Mouse (Mus musculus) CH12.LX (cell line): ENCODE data around the gene Esd. TPM values are rescaled to one million over a fixed set of nuclear protein-coding genes. Genes with fewer than 3 reads are reported as not detected.

Experiments used
- DNase-seq: peaks from one replicate; pipeline ENCODE4 v3.0.0-alpha.2; 2013; ENCODE audit errors: extremely low read depth
- H3K27ac ChIP-seq: 2 replicates; pipeline ENCODE4 v1.5.1; 2012; ENCODE audit warnings: low read depth, mild to moderate bottlenecking, control low read depth, moderate library complexity; ENCODE audit not compliant: insufficient read depth
- H3K27me3 ChIP-seq: replicated peaks from 2 replicates; pipeline ENCODE3; 2012; ENCODE audit warnings: inconsistent platforms
- H3K36me3 ChIP-seq, 2 experiments: replicated peaks in 1 of 2; 2 replicates each; pipeline versions ENCODE3 to v1.6.1; 2012; ENCODE audit warnings: inconsistent platforms in 1 of 2, low read length in 1 of 2, mild to moderate bottlenecking in 1 of 2, mixed read lengths in 1 of 2, moderate library complexity in 1 of 2; ENCODE audit not compliant: control insufficient read depth in 1 of 2, insufficient read depth in 1 of 2
- H3K4me1 ChIP-seq, 2 experiments: 2 replicates each; pipeline ENCODE4 v1.6.1; 2012; ENCODE audit warnings: inconsistent platforms in 1 of 2, moderate library complexity in 1 of 2; ENCODE audit not compliant: insufficient read depth in 2 of 2, control insufficient read depth in 1 of 2
- H3K4me2 ChIP-seq: 2 replicates; pipeline ENCODE4 v1.6.1; 2012; ENCODE audit warnings: low read depth, mild to moderate bottlenecking, control low read depth; ENCODE audit not compliant: poor library complexity, insufficient read depth, severe bottlenecking
- H3K4me3 ChIP-seq, 3 experiments: fragments of 150-350 bp in 1 of 3; sonication (generic) in 1 of 3; replicated peaks in 1 of 3; 2 replicates each; pipeline versions ENCODE3 to v1.5.1; 2011 to 2012; ENCODE audit warnings: low read depth in 2 of 3, low read length in 2 of 3, mild to moderate bottlenecking in 2 of 3, moderate library complexity in 2 of 3, control low read depth in 1 of 3, improper control_type of control experiment in 1 of 3, inconsistent platforms in 1 of 3, mixed read lengths in 1 of 3; ENCODE audit not compliant: poor library complexity in 1 of 3
- H3K79me2 ChIP-seq: replicated peaks from 2 replicates; pipeline ENCODE4 v1.6.1; 2012; ENCODE audit warnings: mild to moderate bottlenecking, moderate library complexity; ENCODE audit not compliant: control insufficient read depth, poor library complexity, insufficient read depth, severe bottlenecking; ENCODE audit errors: extremely low read depth
- H3K9ac ChIP-seq: 2 replicates; pipeline ENCODE4 v1.6.1; 2012; ENCODE audit warnings: low read depth, mild to moderate bottlenecking, control low read depth, moderate library complexity; ENCODE audit not compliant: insufficient read depth
- H3K9me3 ChIP-seq: replicated peaks from 2 replicates; pipeline ENCODE3; 2012; ENCODE audit warnings: low read length, inconsistent platforms, mixed read lengths
- BHLHE40 ChIP-seq: IDR thresholded peaks from 2 replicates; pipeline ENCODE4 v1.6.1; 2011; ENCODE audit warnings: mild to moderate bottlenecking, low read depth, low read length, improper control_type of control experiment
- CHD2 ChIP-seq: IDR thresholded peaks from 2 replicates; pipeline ENCODE4 v1.6.1; 2011; ENCODE audit warnings: low read length, improper control_type of control experiment
- CTCF ChIP-seq, 2 experiments: IDR thresholded peaks in 1 of 2; conservative IDR thresholded peaks in 1 of 2; 2 replicates each; pipeline ENCODE4 v1.5.1; 2011 to 2012; ENCODE audit warnings: low read depth in 2 of 2, low read length in 2 of 2, improper control_type of control experiment in 1 of 2, inconsistent platforms in 1 of 2, mild to moderate bottlenecking in 1 of 2, moderate library complexity in 1 of 2
- ELF1 ChIP-seq: IDR thresholded peaks from 2 replicates; pipeline ENCODE4 v1.6.1; 2014; ENCODE audit warnings: low read depth, mild to moderate bottlenecking, inconsistent platforms, low read length, improper control_type of control experiment
- EP300 ChIP-seq: IDR thresholded peaks from 2 replicates; pipeline ENCODE4 v1.6.1; 2011; ENCODE audit warnings: low read length, improper control_type of control experiment
- GABPA ChIP-seq: IDR thresholded peaks from 2 replicates; pipeline ENCODE4 v1.6.1; 2012; ENCODE audit warnings: low read depth, low read length, improper control_type of control experiment, inconsistent platforms; ENCODE audit not compliant: insufficient replicate concordance
- HCFC1 ChIP-seq: IDR thresholded peaks from 2 replicates; pipeline ENCODE4 v1.6.1; 2012; ENCODE audit warnings: low read depth, mild to moderate bottlenecking, inconsistent platforms, low read length, improper control_type of control experiment
- MAFK ChIP-seq: IDR thresholded peaks from 2 replicates; pipeline ENCODE4 v1.6.1; 2011; ENCODE audit warnings: low read length, improper control_type of control experiment; ENCODE audit not compliant: insufficient replicate concordance
- MAX ChIP-seq: IDR thresholded peaks from 2 replicates; pipeline ENCODE4 v1.6.1; 2011; ENCODE audit warnings: low read length, improper control_type of control experiment
- MEF2A ChIP-seq: IDR thresholded peaks from 2 replicates; pipeline ENCODE4 v1.6.1; 2014; ENCODE audit warnings: low read depth, mild to moderate bottlenecking, inconsistent platforms, low read length, improper control_type of control experiment, borderline replicate concordance
- MYC ChIP-seq: IDR thresholded peaks from 2 replicates; pipeline ENCODE4 v1.6.1; 2011; ENCODE audit warnings: low read depth, mild to moderate bottlenecking, improper control_type of control experiment, low read length
- NELFE ChIP-seq: IDR thresholded peaks from 2 replicates; pipeline ENCODE4 v1.6.1; 2011; ENCODE audit warnings: low read depth, low read length, improper control_type of control experiment
- PAX5 ChIP-seq: IDR thresholded peaks from 2 replicates; pipeline ENCODE4 v1.6.1; 2012; ENCODE audit warnings: low read length, inconsistent platforms, mixed read lengths
- POLR2A ChIP-seq: IDR thresholded peaks from 2 replicates; pipeline ENCODE4 v1.6.1; 2011; ENCODE audit warnings: low read depth, mild to moderate bottlenecking, improper control_type of control experiment, low read length
- RCOR1 ChIP-seq: conservative IDR thresholded peaks from 2 replicates; pipeline ENCODE4 v1.6.1; 2012; ENCODE audit warnings: low read depth, mild to moderate bottlenecking, inconsistent platforms, low read length, improper control_type of control experiment
- SIN3A ChIP-seq: IDR thresholded peaks from 2 replicates; pipeline ENCODE4 v1.6.1; 2012; ENCODE audit warnings: low read length, improper control_type of control experiment, inconsistent platforms
- SMC3 ChIP-seq: IDR thresholded peaks from 2 replicates; pipeline ENCODE4 v1.6.1; 2011; ENCODE audit warnings: low read depth, low read length, improper control_type of control experiment
- TBP ChIP-seq: conservative IDR thresholded peaks from 2 replicates; pipeline ENCODE4 v1.6.1; 2011; ENCODE audit warnings: low read depth, low read length, improper control_type of control experiment
- TCF12 ChIP-seq: IDR thresholded peaks from 2 replicates; pipeline ENCODE4 v1.6.1; 2014; ENCODE audit warnings: low read depth, mild to moderate bottlenecking, inconsistent platforms, low read length, improper control_type of control experiment
- USF2 ChIP-seq: conservative IDR thresholded peaks from 2 replicates; pipeline ENCODE4 v1.6.1; 2011; ENCODE audit warnings: low read depth, low read length, improper control_type of control experiment
- ZC3H11A ChIP-seq: IDR thresholded peaks from 2 replicates; pipeline ENCODE4 v1.6.1; 2012; ENCODE audit warnings: low read depth, mild to moderate bottlenecking, inconsistent platforms, low read length, improper control_type of control experiment
- ZMIZ1 ChIP-seq: IDR thresholded peaks from 2 replicates; pipeline ENCODE4 v1.6.1; 2012; ENCODE audit warnings: low read depth, mild to moderate bottlenecking, inconsistent platforms, low read length, improper control_type of control experiment
- ZNF384 ChIP-seq: IDR thresholded peaks from 2 replicates; pipeline ENCODE4 v1.6.1; 2012; ENCODE audit warnings: low read depth, low read length, improper control_type of control experiment, inconsistent platforms
- dilution Hi-C: fragments of 300-500 bp; cut with MboI; formaldehyde crosslinking; loops from 2 replicates; pipeline ENCODE4 v1.14.3; 2020; ENCODE audit warnings: low sequenced_read_pairs; ENCODE audit not compliant: extremely low pct_unique_long_range_greater_than_20kb, extremely low pct_ligation_motif_present
- in situ Hi-C: fragments of 300-500 bp; cut with MboI; formaldehyde crosslinking; loops from 3 replicates; pipeline ENCODE4 v1.14.3; 2019; ENCODE audit warnings: low sequenced_read_pairs, low pct_ligation_motif_present, low pct_unique_long_range_greater_than_20kb, mixed read lengths
- polyA plus RNA-seq: library from polyadenylated mRNA; unstranded; fragments of >175 nt; gene quantifications from 2 replicates; pipeline ENCODE4 v1.2.1, GENCODE M21; 2012; ENCODE audit warnings: low read depth; ENCODE audit not compliant: insufficient read length
- total RNA-seq, 2 experiments: library from RNA; depleted of rRNA; stranded (reverse); fragments of 300-350 nt in 1 of 2; fragments of >200 nt in 1 of 2; gene quantifications; 2 replicates each; pipeline ENCODE4 v1.2.3; 2012 to 2014

Gene Esd
- total and polyA plus RNA-seq, 3 experiments = 206 to 434 (median 302) TPM

- no peaks in the 10 kb centered on the region for H3K27me3 ChIP-seq
- TF ChIP-seq CHD2 = no peak
- no peak for TF ChIP-seq TBP
- no peak for TF ChIP-seq RCOR1
- TF ChIP-seq ZC3H11A = no peak
- no peak for TF ChIP-seq BHLHE40
- no peak for TF ChIP-seq SIN3A
- TF ChIP-seq GABPA = no peak
- no peak for TF ChIP-seq ZMIZ1
- no peak for TF ChIP-seq ZNF384
- no peak for TF ChIP-seq HCFC1
- no peak for TF ChIP-seq TCF12
- no peak for TF ChIP-seq MEF2A
- TF ChIP-seq POLR2A = no peak
- H3K4me2 ChIP-seq = no peak overlapping the region
- H3K4me1 ChIP-seq = peaks cover 0 to 3% of the 10 kb centered on the region in 2 experiments; a peak in 1 of 4 replicates
- no peak for DNase-seq
- in situ Hi-C loops (no loop called here), dilution Hi-C loops (no loop called here)
- peaks cover 27 to 69% of the 10 kb centered on the region in 2 experiments for H3K36me3 ChIP-seq
- no peak overlapping the region for H3K27ac ChIP-seq
- H3K9me3 ChIP-seq = no peaks in the 10 kb centered on the region
- H3K79me2 ChIP-seq = no peaks in the 10 kb centered on the region
- H3K9ac ChIP-seq = no peak overlapping the region
- H3K4me3 ChIP-seq = no peak overlapping the region
Observed at GRCm38 (mm10) chr14:74767892-74768291, 35.8 kb downstream of the Esd start.

- Histone ChIP-seq H3K9me3 (no peaks in the 10 kb centered on the region), H3K27ac (no peak overlapping the region), H3K4me3 (no peak overlapping the region), H3K4me2 (no peak overlapping the region), H3K4me1 (no peaks in the 10 kb centered on the region), H3K36me3 (peaks cover 16 to 62% of the 10 kb centered on the region in 2 experiments), H3K79me2 (no peaks in the 10 kb centered on the region), H3K9ac (no peak overlapping the region), H3K27me3 (no peaks in the 10 kb centered on the region)
- TF ChIP-seq MAX = no peak
- TF ChIP-seq MEF2A = no peak
- no peak for TF ChIP-seq TCF12
- TF ChIP-seq ELF1 = no peak
- TF ChIP-seq USF2 = no peak
- no peak for TF ChIP-seq SMC3
- TF ChIP-seq NELFE = no peak
- no peak for TF ChIP-seq MYC
- TF ChIP-seq CTCF (conservative IDR thresholded peaks at IDR 0.05 in 1 of 2, IDR thresholded peaks at IDR 0.05 in 1 of 2; ENCODE audit: low read depth in 2 of 2, low read length in 2 of 2) = no peak
- TF ChIP-seq POLR2A = no peak
- no peak for TF ChIP-seq EP300
- TF ChIP-seq BHLHE40 = no peak
- no peak for TF ChIP-seq TBP
- TF ChIP-seq MAFK = no peak
- TF ChIP-seq PAX5 = no peak
- DNase-seq = no peak
- dilution Hi-C loops (no loop called here), in situ Hi-C loops (no loop called here)
Observed at GRCm38 (mm10) chr14:74774046-74774619, 42.0 kb downstream of the Esd start.
